Mouse (Mus musculus) CD4-positive helper T cell, adult 2 months (primary cell): ENCODE measurements around the gene Gm17581.
A peak's percentile ranks its signal among the peaks of the same experiment; 100 is the strongest.

Experiments used
- DNase-seq: peaks from one replicate; pipeline ENCODE4 v3.0.0-alpha.2; 2012; ENCODE audit warnings: low read depth, missing footprints, low spot score

Gm17581 gene

DNA sequence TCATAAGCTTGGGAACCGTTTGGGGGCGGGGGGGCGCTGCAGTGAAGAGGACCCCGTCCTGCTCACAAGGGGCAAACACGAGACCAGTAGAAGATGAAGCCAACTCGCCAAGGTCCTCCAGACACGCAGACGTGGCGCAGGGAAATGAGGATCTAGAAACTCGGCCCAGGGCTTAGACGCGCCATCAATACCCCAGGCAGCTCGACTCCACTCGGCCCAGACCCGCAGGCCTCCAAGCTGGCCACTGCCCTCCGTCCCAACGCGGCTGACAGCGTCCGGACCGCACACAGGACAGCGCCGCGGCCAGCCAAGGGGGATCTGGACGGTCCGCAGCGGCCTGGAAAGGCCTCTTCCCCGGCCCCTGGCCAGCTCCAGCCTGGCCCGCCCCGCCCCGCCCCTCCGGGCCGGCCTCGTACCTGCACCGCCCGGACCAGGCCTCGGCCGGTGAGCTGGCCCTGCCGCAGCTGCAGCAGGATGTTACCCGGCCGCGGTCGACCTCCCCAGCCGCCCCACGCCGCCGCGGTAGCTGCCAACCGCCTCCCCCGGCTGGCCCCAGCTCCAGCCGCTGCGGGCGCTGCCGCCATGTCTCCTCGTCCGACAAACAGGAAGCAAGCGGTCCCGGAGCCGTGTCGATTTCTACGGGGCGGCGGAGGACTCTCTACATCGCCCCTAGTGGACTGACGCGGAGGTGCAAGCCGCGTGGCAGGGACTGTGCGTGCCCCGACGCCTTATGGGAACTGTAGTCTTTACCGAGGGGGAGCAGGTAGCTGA lies 43.8 kb downstream of the Gm17581 start, which contains the start of gene Trpc4ap:
TSS of gene Trpc4ap (minus strand) at position 662 of the 771 bp plus-strand sequence.
- peak; percentile 95 for DNase-seq

DNA sequence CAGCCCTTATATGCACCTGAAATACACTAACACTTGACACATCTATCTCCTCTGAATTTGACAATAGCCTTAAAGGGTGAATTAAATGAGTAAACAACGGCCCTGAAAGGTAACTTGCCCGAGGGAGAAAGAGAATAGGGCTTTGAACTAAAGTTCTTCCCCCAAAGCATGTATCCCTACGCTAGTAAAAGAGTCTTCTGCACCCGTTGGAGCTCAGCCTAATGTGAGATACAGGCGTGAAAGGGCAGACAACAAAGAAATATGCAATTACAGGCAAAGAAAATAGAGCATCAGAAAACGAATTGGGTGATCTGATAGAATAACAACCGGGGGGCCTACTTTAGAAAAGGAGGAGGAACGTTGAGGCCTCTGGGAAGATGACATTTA lies 44.3 kb downstream of the Gm17581 start:
- no peak for DNase-seq

DNA sequence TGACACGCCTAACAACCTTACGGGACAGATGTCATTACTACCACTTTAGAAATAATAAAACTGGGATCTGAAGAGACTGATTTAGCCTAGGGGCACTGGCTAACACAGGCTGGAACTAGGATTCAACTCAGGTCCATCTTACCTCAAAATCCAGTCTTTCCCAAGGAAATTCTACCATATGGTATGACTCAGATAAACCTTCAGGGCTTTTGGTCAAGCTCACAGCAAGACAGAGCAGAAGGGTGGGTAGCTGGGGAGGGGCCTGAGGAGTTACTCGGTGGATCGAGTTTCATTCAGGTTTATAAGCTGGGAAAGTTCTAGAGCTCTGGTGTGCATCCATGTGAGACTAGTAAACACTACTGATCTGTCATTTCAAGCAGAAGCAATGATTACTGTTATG lies 46.5 kb downstream of the Gm17581 start:
- DNase-seq: no peak

- no peak for DNase-seq
Measured at GRCm38 (mm10) chr2:155687746-155688145, 47.9 kb downstream of the Gm17581 start.

- DNase-seq: no peak
Measured at GRCm38 (mm10) chr2:155686572-155686971, 49.1 kb downstream of the Gm17581 start.
